Mouse (Mus musculus) megakaryocyte, embryonic 14.5 days (primary cell): ENCODE data around the gene Bcl2.

Experiments
- FLI1 ChIP-seq: IDR thresholded peaks from 2 replicates; pipeline ENCODE4 v1.6.1; 2012; ENCODE audit warnings: low read length, inconsistent platforms, mixed read lengths
- GATA1 ChIP-seq: IDR thresholded peaks from 3 replicates; pipeline ENCODE4 v1.6.1; 2012; ENCODE audit warnings: mixed read lengths, low read length, inconsistent platforms, borderline replicate concordance

DNA sequence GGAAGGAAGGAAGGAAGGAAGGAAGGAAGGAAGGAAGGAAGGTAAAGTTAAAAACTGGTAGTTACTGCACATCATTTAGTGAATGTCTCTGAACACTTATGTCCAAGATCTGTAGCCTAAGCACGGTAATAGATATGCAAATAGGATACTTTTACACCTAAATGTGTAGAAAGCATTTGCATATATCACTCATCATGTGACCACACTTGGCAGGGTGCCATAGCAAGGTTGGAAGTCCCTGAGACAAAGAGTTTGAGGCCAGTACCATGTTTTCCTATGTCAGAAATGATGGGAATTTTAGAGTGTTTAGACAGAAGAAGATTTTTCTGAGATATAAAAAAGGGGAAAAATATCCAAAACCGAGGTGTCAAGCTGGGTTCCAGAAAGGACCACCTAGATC is 28.4 kb downstream of the Bcl2 start:
- TF ChIP-seq GATA1 (no peak), FLI1 (no peak)
